Comparison of ENCODE assay signal across 10 mouse cellular contexts in genomic region chr10:100054006-100054405, GRCm38 (mm10). TPM values are rescaled to one million over a fixed set of nuclear protein-coding genes. Genes with fewer than 3 reads are reported as not detected.
DNase-seq lines count a peak whose midpoint lies in the region; ATAC-seq lines count a peak whose summit lies in the region.
"Had no signal": no experiment of that assay in that cellular context is flagged by ENCODE, and none has a peak within 500 bp of the region (broad histone marks: within the 10 kb centered on the region; RNA-seq: fewer than 3 reads in every experiment).

No protein-coding gene starts in this region.

- ATAC-seq in intestine, embryonic 15.5 days = peak; percentile 54
- ATAC-seq: forebrain, embryonic 15.5 days had no signal

- no peak overlapping the region for H3K27ac ChIP-seq in intestine, embryonic 15.5 days
- H3K27ac ChIP-seq: forebrain, embryonic 15.5 days; limb, embryonic 12.5 days had no signal

- peak; percentile 48 for DNase-seq in kidney, postnatal 14 days
- DNase-seq in kidney, adult 18-20 months = no peak
- DNase-seq in adrenal gland, postnatal 36 days = peak; percentile 66 to 67
- DNase-seq in lung, postnatal 36 days = peak; percentile 90
- DNase-seq in gastrocnemius, postnatal 25 days = no peak
- DNase-seq in ovary, postnatal 36 days (ENCODE audit: low spot score) = no peak
- DNase-seq in ovary, postnatal 10 days (ENCODE audit: low spot score) = no peak

- WGBS in intestine, embryonic 15.5 days = 49% methylated on average over 3 of the region's 3 CpGs

- no peak overlapping the region for H3K4me3 ChIP-seq in intestine, embryonic 15.5 days (replicated peaks)
- H3K4me3 ChIP-seq: forebrain, embryonic 15.5 days; limb, embryonic 12.5 days had no signal

- H3K27me3 ChIP-seq in intestine, embryonic 15.5 days (replicated peaks) = no peaks in the 10 kb centered on the region
- H3K27me3 ChIP-seq: forebrain, embryonic 15.5 days; limb, embryonic 12.5 days had no signal

- H3K9ac ChIP-seq in intestine, embryonic 15.5 days = no peak overlapping the region
- H3K9ac ChIP-seq: forebrain, embryonic 15.5 days; limb, embryonic 12.5 days had no signal

- no peak overlapping the region for H3K4me2 ChIP-seq in intestine, embryonic 15.5 days (replicated peaks)
- H3K4me2 ChIP-seq: forebrain, embryonic 15.5 days; limb, embryonic 12.5 days had no signal

- H3K36me3 ChIP-seq in intestine, embryonic 15.5 days = no peaks in the 10 kb centered on the region
- H3K36me3 ChIP-seq: forebrain, embryonic 15.5 days; limb, embryonic 12.5 days had no signal

- H3K4me1 ChIP-seq in intestine, embryonic 15.5 days (replicated peaks) = no peaks in the 10 kb centered on the region
- H3K4me1 ChIP-seq: limb, embryonic 12.5 days had no signal

- no peaks in the 10 kb centered on the region for H3K9me3 ChIP-seq in intestine, embryonic 15.5 days
- H3K9me3 ChIP-seq: forebrain, embryonic 15.5 days; limb, embryonic 12.5 days had no signal

RNA-seq across cellular contexts. Expression of gene Kitl, which starts 38.6 kb away (rescaled TPM):
- total RNA-seq in adrenal gland, postnatal 36 days (2021) = 10 to 100 TPM; 26.4 to 27.1 TPM
- polyA plus RNA-seq in intestine, embryonic 15.5 days (2015; fragmentation: Nextera tagmentation; extraction: Ambion mirVana) = 28.5 and 32.7 TPM in 2 replicates
- total RNA-seq in gastrocnemius, postnatal 25 days (2021) = 10 to 100 TPM; 20.4 to 22.3 TPM

Comparison
In these comparisons a context has a peak if more than half of its experiments do, and no peak if none do; other contexts are left out.
1. DNase-seq: peak in kidney, postnatal 14 days (single experiment), adrenal gland, postnatal 36 days (2 of 2) and lung, postnatal 36 days (single experiment); none in kidney, adult 18-20 months (single experiment), gastrocnemius, postnatal 25 days (single experiment), ovary, postnatal 36 days (single experiment) and ovary, postnatal 10 days (single experiment).